Mouse (Mus musculus): ENCODE measurements around the gene Ctu2.

Ctu2 gene

DNA sequence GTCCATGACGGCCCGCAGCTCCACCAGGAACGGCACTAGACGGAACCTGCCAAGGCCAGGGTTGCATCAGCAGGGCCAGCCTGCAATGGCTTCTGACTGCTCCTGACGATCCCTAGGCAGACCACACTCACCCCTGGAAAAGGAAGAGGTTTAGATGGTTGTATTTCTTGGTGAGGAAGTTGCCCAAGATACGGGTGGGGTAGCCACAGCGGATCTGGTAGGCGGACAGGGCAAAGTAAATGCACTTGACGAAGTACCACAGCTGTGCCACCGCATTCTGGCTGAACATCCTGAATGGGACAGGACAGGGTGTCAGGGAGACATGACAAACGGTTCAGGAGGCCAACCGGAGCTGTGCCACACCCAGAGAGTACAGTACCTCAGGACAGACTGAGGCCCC lies 8.9 kb downstream of the Ctu2 start:
- DNase-seq (ENCODE audit: low spot score): no peak

- no peak for DNase-seq (ENCODE audit: low spot score)
Measured at GRCm38 (mm10) chr8:122488387-122488786, 12.4 kb downstream of the Ctu2 start.

DNA sequence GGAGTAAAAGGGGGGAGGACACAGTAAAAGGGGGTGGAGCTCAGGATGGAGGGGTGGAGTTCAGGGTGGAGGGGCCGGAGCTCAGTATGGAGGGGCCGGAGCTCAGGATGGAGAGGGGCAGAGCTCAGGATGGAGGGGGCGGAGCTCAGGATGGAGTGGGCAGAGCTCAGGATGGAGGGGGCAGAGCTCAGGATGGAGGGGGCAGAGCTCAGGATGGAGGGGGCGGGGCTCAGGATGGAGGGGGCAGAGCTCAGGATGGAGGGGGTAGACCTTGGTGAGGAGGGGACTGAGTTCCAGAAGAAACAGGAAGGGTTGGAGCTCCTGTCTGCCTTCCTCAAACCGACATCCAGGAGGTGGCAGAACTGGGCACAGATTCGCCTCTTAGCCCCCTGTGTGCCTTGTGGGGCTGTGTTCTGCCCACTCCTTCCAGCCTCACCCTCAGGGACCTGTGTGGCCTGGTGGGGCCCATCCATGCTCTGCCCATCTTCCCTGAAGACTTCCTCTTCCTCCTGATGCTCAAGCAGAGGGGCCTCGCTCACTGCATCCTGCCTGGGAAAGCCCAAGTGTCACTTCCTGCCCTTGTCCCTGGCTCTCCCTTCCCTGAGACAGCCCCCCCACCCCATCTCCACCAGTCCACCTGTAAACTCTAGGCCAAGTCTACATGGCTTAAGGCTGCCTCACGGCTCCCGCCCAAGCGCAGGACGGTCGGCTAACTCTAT lies 21.2 kb downstream of the Ctu2 start:
- DNase-seq (ENCODE audit: low spot score): no peak

GRCm38 (mm10) chr8:122497912-122498311 lies 22.0 kb downstream of the Ctu2 start:
- no peak for DNase-seq (ENCODE audit: low spot score)

- DNase-seq (ENCODE audit: low spot score): peak; percentile 65
Measured at GRCm38 (mm10) chr8:122500856-122501255, 24.9 kb downstream of the Ctu2 start.

DNA sequence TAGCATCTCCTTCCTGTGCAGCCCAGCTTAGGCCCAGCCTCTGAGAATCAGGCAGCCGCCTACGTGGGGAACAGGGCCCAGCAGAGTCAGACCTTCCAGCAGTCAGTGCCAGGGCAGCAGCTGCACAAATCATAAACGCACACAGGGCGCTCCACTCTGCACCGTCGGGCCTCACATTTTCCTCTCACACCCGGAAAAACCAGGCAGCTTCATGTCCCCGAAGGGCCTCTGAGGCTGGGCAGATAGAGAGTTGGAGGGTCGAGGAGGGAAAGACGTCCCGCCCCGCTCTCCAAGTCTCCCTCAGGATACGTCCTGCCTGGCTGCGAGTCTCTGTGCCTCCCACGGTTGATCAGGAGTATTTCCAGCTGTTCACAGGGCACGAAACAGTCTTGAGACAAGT lies 35.6 kb downstream of the Ctu2 start:
- peak; percentile 27 for DNase-seq (ENCODE audit: low spot score)

DNA sequence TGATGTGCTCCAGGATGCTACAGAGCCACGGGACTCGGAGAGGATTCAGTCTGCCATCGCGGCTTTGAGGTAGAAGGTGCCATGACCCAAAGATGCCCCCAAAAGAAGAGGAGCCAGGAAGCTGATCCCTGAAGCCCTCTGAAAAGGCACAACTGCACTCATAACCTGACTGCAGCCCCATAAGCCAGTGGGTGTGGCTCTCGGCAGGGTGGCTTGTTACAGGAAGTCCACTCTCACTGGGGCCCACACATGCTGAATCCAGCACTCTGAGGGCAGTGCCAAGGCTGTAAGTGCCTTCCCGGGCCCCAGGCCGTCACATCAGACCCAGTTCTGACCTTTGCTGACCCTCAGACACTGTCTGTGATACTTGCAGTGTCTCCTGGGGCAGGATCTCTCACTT lies 36.4 kb downstream of the Ctu2 start:
- no peak for DNase-seq (ENCODE audit: low spot score)

DNA sequence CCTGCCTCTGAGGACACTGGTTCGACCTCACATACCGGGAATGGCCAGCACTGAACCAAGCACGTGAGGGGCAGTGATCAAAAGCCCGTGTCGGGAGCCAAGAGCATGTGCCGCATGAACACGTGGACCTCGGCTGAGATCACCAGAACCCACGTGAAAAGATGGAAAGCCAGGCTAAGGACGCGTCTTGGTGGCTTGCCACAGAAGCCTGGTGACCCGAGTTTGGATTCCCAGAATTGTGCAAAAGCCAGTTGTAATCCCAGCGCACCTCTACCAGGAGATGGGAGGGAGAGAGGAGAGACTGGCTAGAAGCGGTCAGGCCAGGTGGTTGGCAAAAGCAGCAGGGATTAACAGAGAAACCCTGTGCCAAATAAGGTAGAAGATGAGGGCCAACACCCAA lies 39.8 kb downstream of the Ctu2 start:
- no peak for DNase-seq (ENCODE audit: low spot score)

DNA sequence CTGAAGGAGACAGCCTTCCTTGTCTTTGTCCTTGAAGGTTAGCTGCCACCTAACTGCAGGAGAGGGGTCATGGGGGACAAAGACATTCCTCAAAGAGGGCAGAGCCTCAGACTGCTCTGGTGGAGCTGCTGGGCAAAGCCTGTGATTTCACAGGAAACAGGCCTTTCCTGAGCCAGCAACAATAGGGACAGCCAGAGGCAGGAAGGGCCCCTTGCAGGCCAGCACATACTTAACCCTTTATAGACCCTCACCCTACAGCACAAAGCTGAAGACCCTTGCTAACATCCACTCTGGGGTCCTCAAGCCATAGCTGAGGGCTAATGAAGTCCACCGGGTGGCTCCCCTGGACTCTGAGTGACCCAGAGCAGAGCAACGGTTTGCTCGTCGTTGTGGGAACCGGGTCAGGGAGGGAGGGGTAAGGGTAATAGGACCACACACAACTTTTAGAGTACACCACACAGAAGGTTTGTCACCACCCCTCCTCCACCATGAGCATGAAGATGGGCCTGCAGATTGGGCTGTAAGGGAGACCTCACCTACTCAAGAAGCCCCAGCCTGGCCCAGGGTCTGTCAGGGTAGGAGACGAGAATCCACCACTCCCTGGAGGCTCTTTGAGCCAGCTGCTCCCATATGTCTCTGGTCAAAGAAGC lies 41.7 kb downstream of the Ctu2 start:
- no peak for DNase-seq (ENCODE audit: low spot score)

- DNase-seq (ENCODE audit: low spot score): no peak
Measured at GRCm38 (mm10) chr8:122520611-122521010, 44.7 kb downstream of the Ctu2 start.

DNA sequence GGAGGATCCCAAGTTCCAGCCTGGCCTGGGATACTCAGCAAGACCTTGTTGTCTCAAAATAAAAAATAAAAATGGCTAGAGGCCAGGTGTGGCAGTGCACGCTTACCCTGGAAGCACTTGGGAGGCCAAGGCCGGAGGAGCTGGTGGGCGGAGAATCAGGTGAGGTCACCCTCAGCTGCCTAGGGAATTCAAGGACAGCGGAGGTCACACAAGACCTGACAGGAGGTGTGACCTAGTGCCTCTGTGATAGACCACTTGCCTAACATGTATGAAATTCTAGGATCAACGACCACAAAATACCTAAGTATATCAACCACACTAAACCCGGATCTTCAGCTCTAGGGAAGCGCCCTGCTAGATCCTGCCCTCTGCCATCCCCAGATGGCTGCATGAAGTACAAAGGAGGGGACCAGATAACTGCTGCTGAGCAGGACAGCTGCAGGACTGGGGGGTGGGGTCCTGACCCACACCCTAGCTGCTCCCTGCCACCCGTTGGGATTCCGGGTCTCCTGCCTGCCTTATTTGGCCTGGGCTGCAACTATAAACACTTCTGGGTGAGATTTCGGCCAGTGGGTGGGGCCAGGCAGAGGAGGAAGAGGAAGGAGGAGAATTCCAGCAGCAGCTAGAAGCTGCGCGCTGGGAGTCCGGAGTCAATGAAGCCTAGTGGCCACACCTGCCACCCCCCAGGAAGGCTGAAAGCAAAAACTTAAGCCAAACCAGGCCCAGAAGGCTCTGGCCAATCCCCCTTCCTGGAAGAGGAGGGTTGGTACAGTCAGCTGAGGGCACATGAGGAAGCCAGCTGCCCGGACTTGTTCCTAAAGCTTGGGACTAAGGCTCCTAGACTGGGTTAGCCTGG lies 47.1 kb downstream of the Ctu2 start:
- DNase-seq (ENCODE audit: low spot score): no peak

GRCm38 (mm10) chr8:122523652-122524360 lies 47.9 kb downstream of the Ctu2 start:
- no peak for DNase-seq (ENCODE audit: low spot score)

DNA sequence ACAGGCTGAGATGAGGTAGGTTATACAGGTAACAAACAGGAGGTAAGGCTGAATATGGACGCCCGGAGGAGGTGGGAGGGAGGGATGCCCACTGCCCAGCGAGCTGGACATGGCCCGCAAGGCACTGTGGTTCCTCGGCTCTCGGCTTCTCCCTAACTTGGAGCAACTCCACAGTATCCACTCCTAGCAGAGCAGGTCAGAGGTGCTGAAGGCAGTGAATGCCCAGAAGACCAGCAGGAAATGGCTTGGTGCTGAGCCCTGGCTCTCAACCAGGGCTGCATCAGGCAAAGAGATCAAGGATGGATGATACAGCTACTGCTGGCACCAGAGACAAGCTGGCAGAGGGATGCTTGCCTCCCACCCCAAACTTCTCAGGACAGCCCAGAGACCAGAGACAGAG lies 48.6 kb downstream of the Ctu2 start:
- no peak for DNase-seq (ENCODE audit: low spot score)

- no peak for DNase-seq (ENCODE audit: low spot score)
Measured at GRCm38 (mm10) chr8:122525004-122525403, 49.1 kb downstream of the Ctu2 start.

- no peak for DNase-seq (ENCODE audit: low spot score)
Measured at GRCm38 (mm10) chr8:122526084-122526483, 50.1 kb downstream of the Ctu2 start.

GRCm38 (mm10) chr8:122526526-122527170 lies 50.7 kb downstream of the Ctu2 start:
- no peak for DNase-seq (ENCODE audit: low spot score)

- no peak for DNase-seq (ENCODE audit: low spot score)
Measured at GRCm38 (mm10) chr8:122527937-122528336, 52.0 kb downstream of the Ctu2 start.

- DNase-seq (ENCODE audit: low spot score): no peak
Measured at GRCm38 (mm10) chr8:122529159-122529558, 53.2 kb downstream of the Ctu2 start.

- DNase-seq (ENCODE audit: low spot score): no peak
Measured at GRCm38 (mm10) chr8:122531312-122531711, 55.4 kb downstream of the Ctu2 start.
